Mouse (Mus musculus): ENCODE results near the gene Smarcd3. TPM values are rescaled to one million over a fixed set of nuclear protein-coding genes. Genes with fewer than 3 reads are reported as not detected.

Smarcd3 gene
- total RNA-seq, 2 experiments from 2014 or later = 89.7 to 96.9 TPM

DNA sequence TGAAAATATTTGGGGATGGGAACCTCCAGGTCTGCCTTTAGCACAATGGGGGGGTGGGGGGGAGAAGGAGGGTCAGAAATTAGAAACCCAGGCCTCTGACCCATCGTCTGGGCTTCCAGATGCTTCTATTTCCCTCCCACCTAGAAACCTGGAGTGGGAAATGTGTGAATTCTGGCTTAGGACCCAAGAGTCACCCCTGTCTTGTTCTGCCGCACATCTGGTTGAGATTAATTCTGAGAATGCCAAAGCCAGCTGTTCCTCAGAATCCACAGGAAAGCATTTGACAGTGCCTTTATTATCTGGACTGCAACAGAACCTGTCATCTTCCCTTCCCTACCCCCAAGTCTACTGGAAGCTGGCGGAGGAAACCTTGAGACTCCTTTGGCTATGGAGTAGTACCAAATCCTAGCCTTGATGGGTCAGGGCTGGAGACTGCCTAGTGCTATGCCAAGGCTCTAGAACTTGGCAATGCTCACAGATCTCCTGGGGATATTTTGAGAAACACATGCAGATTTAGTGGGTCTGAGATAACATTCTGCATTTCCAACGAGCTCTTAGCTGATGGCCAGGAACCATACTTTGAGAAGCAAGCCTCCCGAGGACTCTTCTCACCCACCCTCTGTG, 70.5 kb downstream of the Smarcd3 start:
- no peak for DNase-seq

DNA sequence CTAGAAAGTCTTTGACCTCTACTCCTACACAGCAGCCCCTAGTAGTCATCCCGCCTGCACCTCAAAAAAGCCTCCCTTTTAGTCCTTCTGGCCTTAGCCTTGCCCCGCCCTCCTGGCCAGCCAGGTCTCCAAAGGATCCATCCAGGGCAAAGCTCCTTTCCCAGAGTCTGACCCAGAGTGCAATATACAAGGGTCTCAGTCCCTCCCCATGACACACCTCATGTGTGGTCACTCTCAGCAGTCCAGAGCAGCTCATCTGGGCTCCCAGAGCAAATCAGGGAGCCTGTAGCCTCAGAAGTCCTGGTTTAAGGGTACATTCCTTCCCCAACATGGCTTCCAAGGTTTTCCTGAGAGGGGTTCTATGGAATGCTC, 72.9 kb downstream of the Smarcd3 start:
- DNase-seq = no peak

- peak; percentile 73 for DNase-seq
These were observed 73.5 kb downstream of the Smarcd3 start for GRCm38 (mm10) chr5:24550598-24551316.

GRCm38 (mm10) chr5:24542643-24543042, 81.6 kb downstream of the Smarcd3 start:
- no peak for DNase-seq

- DNase-seq = no peak
These were observed 83.1 kb downstream of the Smarcd3 start for GRCm38 (mm10) chr5:24541144-24541569.

Small RNAs within 50 kb of the gene (microRNA-seq; reads per million reads assigned to microRNA genes)
- 273 to 372 reads per million in 2 experiments for gene Mir671

Other genes starting within 250 kb of the Smarcd3 start
- under 1 TPM; 0.45 to 0.83 TPM for gene Atg9b, start 232.3 kb downstream of the Smarcd3 start, total RNA-seq (2021)
- 10 to 100 TPM; 86.3 to 87.0 TPM for gene Abcb8, start 230.7 kb downstream of the Smarcd3 start, total RNA-seq (2021)
- under 1 TPM in 1 of 2 experiments, not detected in 1; 0.19 TPM for gene Asic3, start 211.0 kb downstream of the Smarcd3 start, total RNA-seq (2021)
- 10 to 100 TPM; 22.4 to 26.1 TPM for gene Cdk5, start 200.9 kb downstream of the Smarcd3 start, total RNA-seq (2021)
- gene Slc4a2, start 200.6 kb downstream of the Smarcd3 start, total RNA-seq (2021) = 10 to 100 TPM; 63.2 to 65.7 TPM
- 100 to 1,000 TPM; 194 to 206 TPM for gene Fastk, start 179.1 kb downstream of the Smarcd3 start, total RNA-seq (2021)
- 1 to 10 TPM; 8.5 to 8.7 TPM for gene Tmub1, start 176.6 kb downstream of the Smarcd3 start, total RNA-seq (2021)
- gene Agap3, start 172.2 kb downstream of the Smarcd3 start, total RNA-seq (2021) = 10 to 100 TPM; 83.4 to 97.4 TPM
- not detected for gene Gbx1, start 97.2 kb downstream of the Smarcd3 start, total RNA-seq (2021)
- 10 to 100 TPM; 19.8 to 23.1 TPM for gene Asb10, start 83.4 kb downstream of the Smarcd3 start, total RNA-seq (2021)
- gene 4931409K22Rik, start 67.6 kb downstream of the Smarcd3 start, total RNA-seq (2021) = not detected
- gene Abcf2, start 46.9 kb downstream of the Smarcd3 start, total RNA-seq (2021) = 10 to 100 TPM; 47.4 to 49.3 TPM
- gene Chpf2, start 37.7 kb downstream of the Smarcd3 start, total RNA-seq (2021) = 10 to 100 TPM; 19.9 to 21.6 TPM
- 10 to 100 TPM; 24.5 to 24.6 TPM for gene Nub1, start 61.1 kb upstream of the Smarcd3 start, total RNA-seq (2021)
- 1 to 10 TPM; 2.8 to 3.5 TPM for gene Wdr86, start 106.3 kb upstream of the Smarcd3 start, total RNA-seq (2021)
- not detected for gene Crygn, start 133.6 kb upstream of the Smarcd3 start, total RNA-seq (2021)
- gene Rheb, start 218.2 kb upstream of the Smarcd3 start, total RNA-seq (2021) = 100 to 1,000 TPM in 1 of 2 experiments, 10 to 100 TPM in 1; 99.3 to 100 TPM

Data from heart, postnatal 4 days (tissue).